Mouse (Mus musculus): ENCODE measurements around the gene Coil. TPM values are rescaled to one million over a fixed set of nuclear protein-coding genes. Genes with fewer than 3 reads are reported as not detected.

Gene Coil
- polyA plus RNA-seq, 1 experiment, result 6.8 TPM

GRCm38 (mm10) chr11:89001569-89001968 is 31.5 kb downstream of the Coil start:
- TF ChIP-seq MAX (IDR thresholded peaks at IDR 0.05) (no peak), MYOD1 (IDR thresholded peaks at IDR 0.05; ENCODE audit: control insufficient read depth, insufficient read length, low read depth) (no peak), CTCF (IDR thresholded peaks at IDR 0.05; ENCODE audit: control insufficient read depth, insufficient read depth, insufficient read length) (no peak), USF1 (IDR thresholded peaks at IDR 0.05; ENCODE audit: low read depth) (no peak), MYOG (IDR thresholded peaks at IDR 0.05; ENCODE audit: control insufficient read depth, extremely low read depth, insufficient read length) (no peak), CEBPB (IDR thresholded peaks at IDR 0.05; ENCODE audit: low read depth) (no peak), FOSL1 (IDR thresholded peaks at IDR 0.05; ENCODE audit: insufficient read depth, low read length, poor library complexity, severe bottlenecking) (no peak)
- Histone ChIP-seq H3K79me3 (ENCODE audit: low read depth) (peaks cover 18% of the 10 kb centered on the region), H3K36me3 (ENCODE audit: control insufficient read depth, insufficient read depth) (no peaks in the 10 kb centered on the region), H3K27me3 (ENCODE audit: control insufficient read depth, insufficient read depth, insufficient read length) (no peaks in the 10 kb centered on the region), H3K4me3 (ENCODE audit: insufficient read depth, poor library complexity, severe bottlenecking) (no peak overlapping the region), H3K79me2 (ENCODE audit: control insufficient read depth, insufficient read depth) (peaks cover 39% of the 10 kb centered on the region), H3ac (ENCODE audit: control insufficient read depth, insufficient read length, low read depth) (no peak overlapping the region)

- no peaks in the 10 kb centered on the region for H3K27me3 ChIP-seq (ENCODE audit: control insufficient read depth, insufficient read depth, insufficient read length)
- H3ac ChIP-seq (ENCODE audit: control insufficient read depth, insufficient read length, low read depth), result no peak overlapping the region
- H3K4me3 ChIP-seq (ENCODE audit: insufficient read depth, poor library complexity, severe bottlenecking), result no peak overlapping the region
- peaks cover 18% of the 10 kb centered on the region for H3K79me3 ChIP-seq (ENCODE audit: low read depth)
- no peaks in the 10 kb centered on the region for H3K36me3 ChIP-seq (ENCODE audit: control insufficient read depth, insufficient read depth)
- H3K79me2 ChIP-seq (ENCODE audit: control insufficient read depth, insufficient read depth), result peaks cover 39% of the 10 kb centered on the region
- TF ChIP-seq MAX (IDR thresholded peaks at IDR 0.05) (no peak), MYOG (IDR thresholded peaks at IDR 0.05; ENCODE audit: control insufficient read depth, extremely low read depth, insufficient read length) (no peak), USF1 (IDR thresholded peaks at IDR 0.05; ENCODE audit: low read depth) (no peak), CTCF (IDR thresholded peaks at IDR 0.05; ENCODE audit: control insufficient read depth, insufficient read depth, insufficient read length) (no peak), CEBPB (IDR thresholded peaks at IDR 0.05; ENCODE audit: low read depth) (no peak), MYOD1 (IDR thresholded peaks at IDR 0.05; ENCODE audit: control insufficient read depth, insufficient read length, low read depth) (no peak), FOSL1 (IDR thresholded peaks at IDR 0.05; ENCODE audit: insufficient read depth, low read length, poor library complexity, severe bottlenecking) (no peak)
Measured at GRCm38 (mm10) chr11:89002068-89002467, 32.0 kb downstream of the Coil start.

- H3K36me3 ChIP-seq (ENCODE audit: control insufficient read depth, insufficient read depth), result no peaks in the 10 kb centered on the region
- no peaks in the 10 kb centered on the region for H3K27me3 ChIP-seq (ENCODE audit: control insufficient read depth, insufficient read depth, insufficient read length)
- H3ac ChIP-seq (ENCODE audit: control insufficient read depth, insufficient read length, low read depth), result no peak overlapping the region
- peaks cover 18% of the 10 kb centered on the region for H3K79me3 ChIP-seq (ENCODE audit: low read depth)
- no peak overlapping the region for H3K4me3 ChIP-seq (ENCODE audit: insufficient read depth, poor library complexity, severe bottlenecking)
- H3K79me2 ChIP-seq (ENCODE audit: control insufficient read depth, insufficient read depth), result peaks cover 39% of the 10 kb centered on the region
- TF ChIP-seq FOSL1 (IDR thresholded peaks at IDR 0.05; ENCODE audit: insufficient read depth, low read length, poor library complexity, severe bottlenecking) (no peak), MYOG (IDR thresholded peaks at IDR 0.05; ENCODE audit: control insufficient read depth, extremely low read depth, insufficient read length) (no peak), CTCF (IDR thresholded peaks at IDR 0.05; ENCODE audit: control insufficient read depth, insufficient read depth, insufficient read length) (no peak), MAX (IDR thresholded peaks at IDR 0.05) (no peak), MYOD1 (IDR thresholded peaks at IDR 0.05; ENCODE audit: control insufficient read depth, insufficient read length, low read depth) (no peak), USF1 (IDR thresholded peaks at IDR 0.05; ENCODE audit: low read depth) (no peak), CEBPB (IDR thresholded peaks at IDR 0.05; ENCODE audit: low read depth) (no peak)
Measured at GRCm38 (mm10) chr11:89002621-89003020, 32.6 kb downstream of the Coil start.

GRCm38 (mm10) chr11:89003078-89003477 is 33.0 kb downstream of the Coil start:
- no peak for TF ChIP-seq MAX (IDR thresholded peaks at IDR 0.05)
- TF ChIP-seq CEBPB (IDR thresholded peaks at IDR 0.05; ENCODE audit: low read depth), result no peak
- TF ChIP-seq CTCF (IDR thresholded peaks at IDR 0.05; ENCODE audit: control insufficient read depth, insufficient read depth, insufficient read length), result no peak
- no peak for TF ChIP-seq MYOD1 (IDR thresholded peaks at IDR 0.05; ENCODE audit: control insufficient read depth, insufficient read length, low read depth)
- TF ChIP-seq USF1 (IDR thresholded peaks at IDR 0.05; ENCODE audit: low read depth), result no peak
- no peak for TF ChIP-seq MYOG (IDR thresholded peaks at IDR 0.05; ENCODE audit: control insufficient read depth, extremely low read depth, insufficient read length)
- no peak for TF ChIP-seq FOSL1 (IDR thresholded peaks at IDR 0.05; ENCODE audit: insufficient read depth, low read length, poor library complexity, severe bottlenecking)
- no peak overlapping the region for H3ac ChIP-seq (ENCODE audit: control insufficient read depth, insufficient read length, low read depth)
- peaks cover 18% of the 10 kb centered on the region for H3K79me3 ChIP-seq (ENCODE audit: low read depth)
- no peaks in the 10 kb centered on the region for H3K27me3 ChIP-seq (ENCODE audit: control insufficient read depth, insufficient read depth, insufficient read length)
- H3K79me2 ChIP-seq (ENCODE audit: control insufficient read depth, insufficient read depth), result peaks cover 39% of the 10 kb centered on the region
- H3K36me3 ChIP-seq (ENCODE audit: control insufficient read depth, insufficient read depth), result no peaks in the 10 kb centered on the region
- no peak overlapping the region for H3K4me3 ChIP-seq (ENCODE audit: insufficient read depth, poor library complexity, severe bottlenecking)

GRCm38 (mm10) chr11:89003726-89004125 is 33.7 kb downstream of the Coil start:
- H3K79me2 ChIP-seq (ENCODE audit: control insufficient read depth, insufficient read depth), result peaks cover 39% of the 10 kb centered on the region
- H3K79me3 ChIP-seq (ENCODE audit: low read depth), result peaks cover 18% of the 10 kb centered on the region
- H3K36me3 ChIP-seq (ENCODE audit: control insufficient read depth, insufficient read depth), result no peaks in the 10 kb centered on the region
- no peak overlapping the region for H3K4me3 ChIP-seq (ENCODE audit: insufficient read depth, poor library complexity, severe bottlenecking)
- TF ChIP-seq USF1 (IDR thresholded peaks at IDR 0.05; ENCODE audit: low read depth) (no peak), MYOG (IDR thresholded peaks at IDR 0.05; ENCODE audit: control insufficient read depth, extremely low read depth, insufficient read length) (no peak), CEBPB (IDR thresholded peaks at IDR 0.05; ENCODE audit: low read depth) (no peak), MAX (IDR thresholded peaks at IDR 0.05) (no peak), CTCF (IDR thresholded peaks at IDR 0.05; ENCODE audit: control insufficient read depth, insufficient read depth, insufficient read length) (no peak), FOSL1 (IDR thresholded peaks at IDR 0.05; ENCODE audit: insufficient read depth, low read length, poor library complexity, severe bottlenecking) (no peak), MYOD1 (IDR thresholded peaks at IDR 0.05; ENCODE audit: control insufficient read depth, insufficient read length, low read depth) (no peak)
- no peaks in the 10 kb centered on the region for H3K27me3 ChIP-seq (ENCODE audit: control insufficient read depth, insufficient read depth, insufficient read length)
- no peak overlapping the region for H3ac ChIP-seq (ENCODE audit: control insufficient read depth, insufficient read length, low read depth)

GRCm38 (mm10) chr11:89005473-89005872 is 35.4 kb downstream of the Coil start:
- Histone ChIP-seq H3K4me3 (ENCODE audit: insufficient read depth, poor library complexity, severe bottlenecking) (no peak overlapping the region), H3K79me3 (ENCODE audit: low read depth) (peaks cover 9% of the 10 kb centered on the region), H3K79me2 (ENCODE audit: control insufficient read depth, insufficient read depth) (peaks cover 27% of the 10 kb centered on the region), H3K27me3 (ENCODE audit: control insufficient read depth, insufficient read depth, insufficient read length) (no peaks in the 10 kb centered on the region), H3ac (ENCODE audit: control insufficient read depth, insufficient read length, low read depth) (no peak overlapping the region), H3K36me3 (ENCODE audit: control insufficient read depth, insufficient read depth) (peaks cover 5% of the 10 kb centered on the region)
- TF ChIP-seq FOSL1 (IDR thresholded peaks at IDR 0.05; ENCODE audit: insufficient read depth, low read length, poor library complexity, severe bottlenecking) (no peak), MYOG (IDR thresholded peaks at IDR 0.05; ENCODE audit: control insufficient read depth, extremely low read depth, insufficient read length) (no peak), USF1 (IDR thresholded peaks at IDR 0.05; ENCODE audit: low read depth) (no peak), MAX (IDR thresholded peaks at IDR 0.05) (no peak), CTCF (IDR thresholded peaks at IDR 0.05; ENCODE audit: control insufficient read depth, insufficient read depth, insufficient read length) (no peak), CEBPB (IDR thresholded peaks at IDR 0.05; ENCODE audit: low read depth) (no peak), MYOD1 (IDR thresholded peaks at IDR 0.05; ENCODE audit: control insufficient read depth, insufficient read length, low read depth) (no peak)
